Mouse (Mus musculus) myocyte (in vitro differentiated cells): Measurements from ENCODE around the gene Defb5.
"Not testable (repeated sequence)": the region's sequence is repeated elsewhere in the genome, so short reads cannot be mapped to it uniquely, and the experiment has no call there.

ENCODE experiments used
- E2F4 ChIP-seq: IDR thresholded peaks from one replicate; pipeline ENCODE4 v1.6.1; 2011; ENCODE audit warnings: mild to moderate bottlenecking, control low read depth, moderate library complexity; ENCODE audit not compliant: insufficient read depth
- POLR2A ChIP-seq: IDR thresholded peaks from one replicate; pipeline ENCODE4 v1.6.1; 2011; ENCODE audit warnings: low read depth, mild to moderate bottlenecking, control low read depth, moderate library complexity; ENCODE audit not compliant: insufficient read length
- POLR2AphosphoS2 ChIP-seq: IDR thresholded peaks from one replicate; pipeline ENCODE4 v1.6.1; 2011; ENCODE audit warnings: low read depth, control low read depth; ENCODE audit not compliant: insufficient read length
- SRF ChIP-seq: IDR thresholded peaks from one replicate; pipeline ENCODE4 v1.6.1; 2011; ENCODE audit warnings: low read depth; ENCODE audit not compliant: control insufficient read depth, insufficient read length
- USF1 ChIP-seq: IDR thresholded peaks from one replicate; pipeline ENCODE4 v1.6.1; 2011; ENCODE audit warnings: low read depth, mild to moderate bottlenecking, control low read depth, moderate library complexity

GRCm38 (mm10) chr8:19293060-19293459 is 45.7 kb downstream of the Defb5 start, which contains the start of gene Defb3:
- not testable (repeated sequence) for TF ChIP-seq POLR2A, POLR2AphosphoS2, USF1, SRF, E2F4
